Mouse (Mus musculus): ENCODE measurements around the gene Pkd1l1.

DNA sequence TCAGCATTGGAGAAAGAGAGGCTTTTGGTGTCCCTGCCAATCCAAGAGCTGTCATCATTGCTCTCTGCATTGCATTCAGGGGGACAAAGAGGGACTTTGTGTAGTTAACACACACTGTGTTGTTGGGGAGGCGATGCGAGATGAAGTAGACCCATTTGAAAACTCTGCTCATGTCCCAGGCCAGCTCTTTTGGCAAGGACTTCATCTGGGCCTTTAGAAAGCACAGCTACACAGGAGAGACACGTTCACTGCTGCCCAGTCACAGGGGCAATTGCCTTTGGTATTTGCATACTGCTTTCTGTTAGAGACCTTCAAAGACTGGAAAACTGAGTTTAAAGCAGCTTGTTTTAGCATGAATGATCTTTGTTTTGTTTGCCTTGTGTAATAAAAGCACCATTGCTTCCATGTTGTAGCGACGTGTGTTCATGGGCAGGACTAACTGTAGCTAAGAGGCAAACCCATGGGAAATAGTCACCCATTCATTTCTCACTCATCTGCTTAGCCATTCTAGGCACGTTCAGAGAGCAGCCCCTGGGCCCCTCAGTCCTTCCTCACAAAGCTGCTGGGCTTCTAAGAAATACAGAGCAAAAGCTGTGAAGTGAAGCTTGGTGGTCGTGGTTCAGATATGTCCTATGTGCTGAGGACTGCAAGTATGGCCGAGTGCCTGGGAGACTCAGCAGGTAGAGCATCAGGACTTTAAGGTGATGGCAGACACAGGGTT is 109.0 kb downstream of the Pkd1l1 start:
- no peak for TF ChIP-seq E2F4 (IDR thresholded peaks at IDR 0.05; ENCODE audit: insufficient read depth)
- TF ChIP-seq POLR2A (IDR thresholded peaks at IDR 0.05; ENCODE audit: insufficient read length, low read depth) = no peak
- no peak for TF ChIP-seq MAX (IDR thresholded peaks at IDR 0.05; ENCODE audit: low read depth)
- no peak for TF ChIP-seq TCF12 (IDR thresholded peaks at IDR 0.05; ENCODE audit: insufficient read depth, poor library complexity, severe bottlenecking)
- no peak for TF ChIP-seq MYOG (IDR thresholded peaks at IDR 0.05; ENCODE audit: control insufficient read depth in 1 of 3, insufficient read depth in 1 of 3, insufficient read length in 2 of 3, low read depth in 2 of 3)
- no peak for TF ChIP-seq POLR2AphosphoS2 (IDR thresholded peaks at IDR 0.05; ENCODE audit: insufficient read length, low read depth)
- TF ChIP-seq MYOD1 (IDR thresholded peaks at IDR 0.05; ENCODE audit: control insufficient read depth in 1 of 3, insufficient read length in 2 of 3, low read depth in 2 of 3) = no peak
- no peak for TF ChIP-seq TCF3 (IDR thresholded peaks at IDR 0.05; ENCODE audit: insufficient read length, low read depth)
- no peak for TF ChIP-seq USF1 (IDR thresholded peaks at IDR 0.05; ENCODE audit: low read depth)
- TF ChIP-seq CEBPB (IDR thresholded peaks at IDR 0.05; ENCODE audit: insufficient read depth, poor library complexity, severe bottlenecking) = no peak
- TF ChIP-seq SRF (IDR thresholded peaks at IDR 0.05; ENCODE audit: control insufficient read depth, insufficient read length, low read depth) = no peak
- no peak for TF ChIP-seq REST (IDR thresholded peaks at IDR 0.05; ENCODE audit: insufficient read depth, insufficient read length)

Measured in myocyte (in vitro differentiated cells).